Mouse (Mus musculus) midbrain, postnatal 0 days (tissue): Measurements from ENCODE around the gene Rpl23. TPM values are rescaled to one million over a fixed set of nuclear protein-coding genes. Genes with fewer than 3 reads are reported as not detected.

Experiments
- ATAC-seq: fragments of 200-750 bp; cut with Nextera tagmentation; 2 replicates; pipeline ENCODE4 v1.8.0; 2017; ENCODE audit warnings: moderate number of reproducible peaks, mild to moderate bottlenecking, moderate TSS enrichment, moderate library complexity; ENCODE audit not compliant: low FRiP score
- DNase-seq: peaks from one replicate; pipeline ENCODE4 v3.0.0-alpha.2; 2015; ENCODE audit warnings: low spot score
- H3K27ac ChIP-seq: fragments of 300-500 bp; sonication (generic); 2 replicates; pipeline ENCODE4 v1.5.1; 2014; ENCODE audit warnings: low read depth, mild to moderate bottlenecking, low read length, mixed read lengths
- H3K27me3 ChIP-seq: fragments of 300-500 bp; sonication (generic); 2 replicates; pipeline ENCODE4 v1.6.1; 2014; ENCODE audit warnings: low read length, control low read depth, mixed read lengths; ENCODE audit not compliant: insufficient read depth
- H3K36me3 ChIP-seq: fragments of 300-500 bp; sonication (generic); 2 replicates; pipeline ENCODE4 v1.6.1; 2014; ENCODE audit warnings: low read length, control low read depth, mixed read lengths; ENCODE audit not compliant: insufficient read depth
- H3K4me1 ChIP-seq: fragments of 300-500 bp; sonication (generic); 2 replicates; pipeline ENCODE4 v1.6.1; 2014; ENCODE audit warnings: mild to moderate bottlenecking, control low read depth, antibody characterized with exemption, low read length, mixed read lengths; ENCODE audit not compliant: insufficient read depth
- H3K4me2 ChIP-seq: fragments of 300-500 bp; sonication (generic); 2 replicates; pipeline ENCODE4 v1.6.1; 2014; ENCODE audit warnings: low read depth, mild to moderate bottlenecking, low read length, mixed read lengths; ENCODE audit not compliant: poor library complexity, severe bottlenecking
- H3K4me3 ChIP-seq: fragments of 300-500 bp; sonication (generic); 2 replicates; pipeline ENCODE4 v1.5.1; 2014; ENCODE audit warnings: low read depth, mild to moderate bottlenecking, low read length, moderate library complexity
- H3K9ac ChIP-seq: fragments of 300-500 bp; sonication (generic); replicated peaks from 2 replicates; pipeline ENCODE4 v1.6.1; 2014; ENCODE audit warnings: mild to moderate bottlenecking, low read length, moderate library complexity, mixed read lengths; ENCODE audit not compliant: poor library complexity, severe bottlenecking
- H3K9me3 ChIP-seq: fragments of 300-500 bp; sonication (generic); 2 replicates; pipeline ENCODE4 v1.6.1; 2016; ENCODE audit warnings: low read length, control low read depth
- CTCF ChIP-seq: IDR thresholded peaks from 2 replicates; pipeline ENCODE4 v1.5.1; 2016; ENCODE audit warnings: antibody characterized with exemption, mild to moderate bottlenecking
- WGBS: fragments of 180-500 bp; shearing (Covaris S2); extraction: QIAGEN DNeasy Blood & Tissue Kit; methylation state at CpG from one replicate; pipeline ENCODE4 v1.1.7; 2014; 5-methylcytosine and 5-hydroxymethylcytosine counted together
- polyA plus RNA-seq: library from polyadenylated mRNA; unstranded; fragments of >200 nt; fragmentation: Nextera tagmentation; extraction: Ambion mirVana; gene quantifications from 2 replicates; pipeline ENCODE4 v1.2.1, GENCODE M21; 2015
- total RNA-seq: library from RNA; depleted of rRNA; stranded (reverse); fragments of >200 nt; gene quantifications from 2 replicates; pipeline ENCODE4 v1.2.3, GENCODE M21; 2014

Gene Rpl23
- total and polyA plus RNA-seq, 2 experiments from 2014 or later = 177 to 329 TPM

- Histone ChIP-seq H3K4me3 (peak overlapping the region; percentile 71), H3K36me3 (peaks cover 15% of the 10 kb centered on the region; the same call in 1 of the 2 replicates), H3K27ac (peak overlapping the region; percentile 99), H3K9ac (peak overlapping the region; percentile 92), H3K9me3 (no peaks in the 10 kb centered on the region), H3K4me1 (peaks cover 17% of the 10 kb centered on the region), H3K4me2 (peak overlapping the region; percentile 77), H3K27me3 (no peaks in the 10 kb centered on the region)
- TF ChIP-seq CTCF = no peak; the same call in 1 of the 2 replicates
- WGBS = under 1% methylated on average over 33 of the region's 57 CpGs
- ATAC-seq = peak; percentile 94
- DNase-seq = peak; percentile 100
Observed at GRCm38 (mm10) chr11:97744718-97745330, 37.4 kb downstream of the Rpl23 start.

GRCm38 (mm10) chr11:97744063-97744717 lies 38.0 kb downstream of the Rpl23 start, which contains the start of gene Pip4k2b:
TSS of gene Pip4k2b (minus strand) at chr11:97744704.
- peak within 1 kb of the TSS; percentile 77 for H3K4me2 ChIP-seq
- WGBS = under 1% methylated on average over 41 of the region's 63 CpGs
- peak within 1 kb of the TSS; percentile 92 for H3K9ac ChIP-seq
- peaks cover 17% of the 10 kb centered on the region for H3K4me1 ChIP-seq
- no peaks in the 10 kb centered on the region for H3K27me3 ChIP-seq
- peaks cover 15% of the 10 kb centered on the region; the same call in 1 of the 2 replicates for H3K36me3 ChIP-seq
- H3K27ac ChIP-seq = peak within 1 kb of the TSS; percentile 99
- no peak for TF ChIP-seq CTCF
- DNase-seq = no peak
- peak; percentile 47 for ATAC-seq
- H3K9me3 ChIP-seq = no peaks in the 10 kb centered on the region
- peak within 1 kb of the TSS; percentile 71 for H3K4me3 ChIP-seq

GRCm38 (mm10) chr11:97743423-97743822 lies 38.8 kb downstream of the Rpl23 start:
- no peak for TF ChIP-seq CTCF
- H3K9me3 ChIP-seq = no peaks in the 10 kb centered on the region
- peak overlapping the region; percentile 99; the same call in 1 of the 2 replicates for H3K27ac ChIP-seq
- peak overlapping the region; percentile 71 for H3K4me3 ChIP-seq
- WGBS = 26% methylated on average over 9 of the region's 9 CpGs
- H3K4me1 ChIP-seq = peaks cover 17% of the 10 kb centered on the region
- ATAC-seq = no peak
- no peak for DNase-seq
- H3K9ac ChIP-seq = peak overlapping the region; percentile 92
- peak overlapping the region; percentile 77 for H3K4me2 ChIP-seq
- peaks cover 11% of the 10 kb centered on the region; the same call in 1 of the 2 replicates for H3K36me3 ChIP-seq
- no peaks in the 10 kb centered on the region for H3K27me3 ChIP-seq

GRCm38 (mm10) chr11:97742591-97742990 lies 39.6 kb downstream of the Rpl23 start:
- H3K9me3 ChIP-seq = no peaks in the 10 kb centered on the region
- peak overlapping the region; percentile 92; the same call in 1 of the 2 replicates for H3K9ac ChIP-seq
- no peak for DNase-seq
- no peak overlapping the region for H3K27ac ChIP-seq
- WGBS = 60% methylated on average over 9 of the region's 9 CpGs
- no peak for TF ChIP-seq CTCF
- peaks cover 17% of the 10 kb centered on the region for H3K4me1 ChIP-seq
- H3K4me2 ChIP-seq = peak overlapping the region; percentile 77
- ATAC-seq = no peak
- peaks cover 6% of the 10 kb centered on the region; the same call in 1 of the 2 replicates for H3K36me3 ChIP-seq
- no peaks in the 10 kb centered on the region for H3K27me3 ChIP-seq
- H3K4me3 ChIP-seq = peak overlapping the region; percentile 71; the same call in 1 of the 2 replicates

GRCm38 (mm10) chr11:97742157-97742556 lies 40.1 kb downstream of the Rpl23 start:
- DNase-seq = no peak
- Histone ChIP-seq H3K27ac (no peak overlapping the region), H3K9ac (no peak overlapping the region), H3K4me1 (peaks cover 17% of the 10 kb centered on the region), H3K9me3 (no peaks in the 10 kb centered on the region), H3K4me3 (0 out of 2 replicates have a peak overlapping the region, but pooled peaks have one; percentile 8), H3K27me3 (no peaks in the 10 kb centered on the region), H3K4me2 (peak overlapping the region; percentile 77; the same call in 1 of the 2 replicates), H3K36me3 (peaks cover 4% of the 10 kb centered on the region; the same call in 1 of the 2 replicates)
- TF ChIP-seq CTCF = no peak
- WGBS = 95% methylated on average over 5 of the region's 5 CpGs
- no peak for ATAC-seq

- Histone ChIP-seq H3K27me3 (no peaks in the 10 kb centered on the region), H3K4me3 (no peak overlapping the region), H3K9me3 (no peaks in the 10 kb centered on the region), H3K27ac (no peak overlapping the region), H3K9ac (no peak overlapping the region), H3K4me1 (peaks cover 17% of the 10 kb centered on the region), H3K36me3 (no peaks in the 10 kb centered on the region), H3K4me2 (no peak overlapping the region)
- WGBS = 32% methylated on average over 7 of the region's 7 CpGs
- no peak for DNase-seq
- TF ChIP-seq CTCF = no peak
- ATAC-seq = no peak
Observed at GRCm38 (mm10) chr11:97740190-97740589, 42.0 kb downstream of the Rpl23 start.
